Mouse (Mus musculus): ENCODE measurements around the gene Icos. TPM values are rescaled to one million over a fixed set of nuclear protein-coding genes. Genes with fewer than 3 reads are reported as not detected.

Gene Icos
- polyA plus RNA-seq, 1 experiment from 2014 or later: 0.13 TPM

- ATAC-seq (replicated peaks; ENCODE audit: insufficient number of reproducible peaks, low FRiP score, low TSS enrichment, low read depth) (no peak), DNase-seq (ENCODE audit: low spot score) (no peak)
- Histone ChIP-seq H3K36me3 (replicated peaks; ENCODE audit: control insufficient read depth, insufficient read depth, low read depth, low read length) (no peaks in the 10 kb centered on the region), H3K9me3 (replicated peaks; ENCODE audit: control insufficient read depth, low read length) (no peaks in the 10 kb centered on the region), H3K27ac (replicated peaks; ENCODE audit: low read depth, low read length) (no peak overlapping the region), H3K4me3 (ENCODE audit: low read depth, low read length) (no peak overlapping the region), H3K4me2 (ENCODE audit: low read depth, low read length) (no peak overlapping the region), H3K4me1 (ENCODE audit: control insufficient read depth, insufficient read depth, low read length) (no peaks in the 10 kb centered on the region), H3K9ac (replicated peaks; ENCODE audit: low read length) (no peak overlapping the region), H3K27me3 (ENCODE audit: control insufficient read depth, insufficient read depth, low read length) (no peaks in the 10 kb centered on the region; the same call in 1 of the 2 replicates)
- WGBS: 62% methylated on average over 8 of the region's 8 CpGs
These were observed 12.6 kb downstream of the Icos start for GRCm38 (mm10) chr1:60990305-60990704.

GRCm38 (mm10) chr1:60998008-60998557 is 20.4 kb downstream of the Icos start:
- H3K27ac ChIP-seq (replicated peaks; ENCODE audit: low read depth, low read length): no peak overlapping the region
- no peaks in the 10 kb centered on the region for H3K27me3 ChIP-seq (ENCODE audit: control insufficient read depth, insufficient read depth, low read length)
- H3K9me3 ChIP-seq (replicated peaks; ENCODE audit: control insufficient read depth, low read length): no peaks in the 10 kb centered on the region
- no peak overlapping the region for H3K4me3 ChIP-seq (ENCODE audit: low read depth, low read length)
- 93% methylated on average over 3 of the region's 3 CpGs for WGBS
- DNase-seq (ENCODE audit: low spot score) (no peak), ATAC-seq (replicated peaks; ENCODE audit: insufficient number of reproducible peaks, low FRiP score, low TSS enrichment, low read depth) (no peak)
- no peak overlapping the region for H3K9ac ChIP-seq (replicated peaks; ENCODE audit: low read length)
- no peaks in the 10 kb centered on the region for H3K36me3 ChIP-seq (replicated peaks; ENCODE audit: control insufficient read depth, insufficient read depth, low read depth, low read length)
- no peak overlapping the region for H3K4me2 ChIP-seq (ENCODE audit: low read depth, low read length)
- H3K4me1 ChIP-seq (ENCODE audit: control insufficient read depth, insufficient read depth, low read length): no peaks in the 10 kb centered on the region

GRCm38 (mm10) chr1:60998689-60999088 is 21.0 kb downstream of the Icos start:
- ATAC-seq (replicated peaks; ENCODE audit: insufficient number of reproducible peaks, low FRiP score, low TSS enrichment, low read depth) (no peak), DNase-seq (ENCODE audit: low spot score) (no peak)
- Histone ChIP-seq H3K27me3 (ENCODE audit: control insufficient read depth, insufficient read depth, low read length) (no peaks in the 10 kb centered on the region), H3K4me3 (ENCODE audit: low read depth, low read length) (no peak overlapping the region), H3K4me2 (ENCODE audit: low read depth, low read length) (no peak overlapping the region), H3K36me3 (replicated peaks; ENCODE audit: control insufficient read depth, insufficient read depth, low read depth, low read length) (no peaks in the 10 kb centered on the region), H3K9ac (replicated peaks; ENCODE audit: low read length) (no peak overlapping the region), H3K27ac (replicated peaks; ENCODE audit: low read depth, low read length) (no peak overlapping the region), H3K4me1 (ENCODE audit: control insufficient read depth, insufficient read depth, low read length) (no peaks in the 10 kb centered on the region), H3K9me3 (replicated peaks; ENCODE audit: control insufficient read depth, low read length) (no peaks in the 10 kb centered on the region)
- WGBS: 56% methylated on average over 2 of the region's 2 CpGs

- DNase-seq (ENCODE audit: low spot score) (no peak), ATAC-seq (replicated peaks; ENCODE audit: insufficient number of reproducible peaks, low FRiP score, low TSS enrichment, low read depth) (no peak)
- H3K27ac ChIP-seq (replicated peaks; ENCODE audit: low read depth, low read length): no peak overlapping the region
- H3K4me2 ChIP-seq (ENCODE audit: low read depth, low read length): no peak overlapping the region
- H3K9ac ChIP-seq (replicated peaks; ENCODE audit: low read length): no peak overlapping the region
- no peak overlapping the region for H3K4me3 ChIP-seq (ENCODE audit: low read depth, low read length)
- H3K4me1 ChIP-seq (ENCODE audit: control insufficient read depth, insufficient read depth, low read length): no peaks in the 10 kb centered on the region
- WGBS: 84% methylated on average over 7 of the region's 7 CpGs
- no peaks in the 10 kb centered on the region for H3K9me3 ChIP-seq (replicated peaks; ENCODE audit: control insufficient read depth, low read length)
- no peaks in the 10 kb centered on the region for H3K27me3 ChIP-seq (ENCODE audit: control insufficient read depth, insufficient read depth, low read length)
- H3K36me3 ChIP-seq (replicated peaks; ENCODE audit: control insufficient read depth, insufficient read depth, low read depth, low read length): no peaks in the 10 kb centered on the region
These were observed 24.1 kb downstream of the Icos start for GRCm38 (mm10) chr1:61001786-61002354.

GRCm38 (mm10) chr1:61006229-61006628 is 28.5 kb downstream of the Icos start:
- Histone ChIP-seq H3K9ac (replicated peaks; ENCODE audit: low read length) (no peak overlapping the region), H3K36me3 (replicated peaks; ENCODE audit: control insufficient read depth, insufficient read depth, low read depth, low read length) (no peaks in the 10 kb centered on the region), H3K4me1 (ENCODE audit: control insufficient read depth, insufficient read depth, low read length) (no peaks in the 10 kb centered on the region), H3K27ac (replicated peaks; ENCODE audit: low read depth, low read length) (no peak overlapping the region), H3K4me3 (ENCODE audit: low read depth, low read length) (no peak overlapping the region), H3K27me3 (ENCODE audit: control insufficient read depth, insufficient read depth, low read length) (no peaks in the 10 kb centered on the region), H3K9me3 (replicated peaks; ENCODE audit: control insufficient read depth, low read length) (no peaks in the 10 kb centered on the region), H3K4me2 (ENCODE audit: low read depth, low read length) (no peak overlapping the region)
- DNase-seq (ENCODE audit: low spot score) (no peak), ATAC-seq (replicated peaks; ENCODE audit: insufficient number of reproducible peaks, low FRiP score, low TSS enrichment, low read depth) (no peak)
- WGBS: 90% methylated on average over 2 of the region's 2 CpGs

- no peak for DNase-seq (ENCODE audit: low spot score)
- H3K27me3 ChIP-seq (ENCODE audit: control insufficient read depth, insufficient read depth, low read length): no peaks in the 10 kb centered on the region
- H3K9ac ChIP-seq (replicated peaks; ENCODE audit: low read length): no peak overlapping the region
- no peak overlapping the region for H3K4me2 ChIP-seq (ENCODE audit: low read depth, low read length)
- no peaks in the 10 kb centered on the region for H3K36me3 ChIP-seq (replicated peaks; ENCODE audit: control insufficient read depth, insufficient read depth, low read depth, low read length)
- H3K4me1 ChIP-seq (ENCODE audit: control insufficient read depth, insufficient read depth, low read length): no peaks in the 10 kb centered on the region
- no peak overlapping the region for H3K27ac ChIP-seq (replicated peaks; ENCODE audit: low read depth, low read length)
- H3K4me3 ChIP-seq (ENCODE audit: low read depth, low read length): no peak overlapping the region
- H3K9me3 ChIP-seq (replicated peaks; ENCODE audit: control insufficient read depth, low read length): no peaks in the 10 kb centered on the region
- no peak for ATAC-seq (replicated peaks; ENCODE audit: insufficient number of reproducible peaks, low FRiP score, low TSS enrichment, low read depth)
These were observed 29.8 kb downstream of the Icos start for GRCm38 (mm10) chr1:61007516-61007915.

GRCm38 (mm10) chr1:61016578-61017118 is 38.9 kb downstream of the Icos start:
- 73% methylated on average over 1 of the region's 1 CpGs for WGBS
- Histone ChIP-seq H3K4me1 (ENCODE audit: control insufficient read depth, insufficient read depth, low read length) (no peaks in the 10 kb centered on the region), H3K4me2 (ENCODE audit: low read depth, low read length) (no peak overlapping the region), H3K9me3 (replicated peaks; ENCODE audit: control insufficient read depth, low read length) (no peaks in the 10 kb centered on the region), H3K4me3 (ENCODE audit: low read depth, low read length) (no peak overlapping the region), H3K36me3 (replicated peaks; ENCODE audit: control insufficient read depth, insufficient read depth, low read depth, low read length) (no peaks in the 10 kb centered on the region), H3K9ac (replicated peaks; ENCODE audit: low read length) (no peak overlapping the region), H3K27me3 (ENCODE audit: control insufficient read depth, insufficient read depth, low read length) (no peaks in the 10 kb centered on the region), H3K27ac (replicated peaks; ENCODE audit: low read depth, low read length) (no peak overlapping the region)
- no peak for ATAC-seq (replicated peaks; ENCODE audit: insufficient number of reproducible peaks, low FRiP score, low TSS enrichment, low read depth)
- no peak for DNase-seq (ENCODE audit: low spot score)

GRCm38 (mm10) chr1:61026712-61027111 is 49.0 kb downstream of the Icos start:
- DNase-seq (ENCODE audit: low spot score) (no peak), ATAC-seq (replicated peaks; ENCODE audit: insufficient number of reproducible peaks, low FRiP score, low TSS enrichment, low read depth) (no peak)
- no peak overlapping the region for H3K4me3 ChIP-seq (ENCODE audit: low read depth, low read length)
- H3K4me1 ChIP-seq (ENCODE audit: control insufficient read depth, insufficient read depth, low read length): no peaks in the 10 kb centered on the region
- 88% methylated on average over 5 of the region's 5 CpGs for WGBS
- H3K4me2 ChIP-seq (ENCODE audit: low read depth, low read length): no peak overlapping the region
- H3K36me3 ChIP-seq (replicated peaks; ENCODE audit: control insufficient read depth, insufficient read depth, low read depth, low read length): no peaks in the 10 kb centered on the region
- no peak overlapping the region for H3K27ac ChIP-seq (replicated peaks; ENCODE audit: low read depth, low read length)
- H3K9me3 ChIP-seq (replicated peaks; ENCODE audit: control insufficient read depth, low read length): no peaks in the 10 kb centered on the region
- H3K27me3 ChIP-seq (ENCODE audit: control insufficient read depth, insufficient read depth, low read length): no peaks in the 10 kb centered on the region
- H3K9ac ChIP-seq (replicated peaks; ENCODE audit: low read length): no peak overlapping the region

Data from embryonic facial prominence, embryonic 11.5 days (tissue).